Mouse (Mus musculus) CD8-positive naive resting alpha-beta T cell, adult 2 months (primary cell): ENCODE data around the gene Ctnna2.

Experiments
- DNase-seq, 2 experiments: peaks; one replicate each; pipeline ENCODE4 v3.0.0; 2022; ENCODE audit warnings: low read depth in 2 of 2, low spot score in 2 of 2

Ctnna2 gene

DNA sequence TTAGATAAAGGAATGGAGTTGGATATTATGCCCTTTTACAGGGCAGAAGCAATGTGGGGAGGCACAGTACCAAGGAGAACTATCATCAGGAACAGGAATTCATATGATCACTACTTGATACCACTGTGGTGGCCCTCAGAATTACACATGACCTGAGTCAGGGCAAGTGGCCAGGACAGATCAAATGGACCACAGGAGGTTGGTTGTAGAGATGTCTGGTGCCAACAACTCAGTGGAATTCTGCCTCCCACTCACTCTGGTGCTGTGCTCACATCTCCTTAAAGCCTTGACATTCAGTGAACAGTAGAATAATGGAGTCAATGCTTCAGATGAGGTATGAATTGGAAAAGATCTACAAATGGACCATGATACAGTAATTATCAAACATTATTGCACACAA, 691.1 kb downstream of the Ctnna2 start:
- DNase-seq = no peak

DNA sequence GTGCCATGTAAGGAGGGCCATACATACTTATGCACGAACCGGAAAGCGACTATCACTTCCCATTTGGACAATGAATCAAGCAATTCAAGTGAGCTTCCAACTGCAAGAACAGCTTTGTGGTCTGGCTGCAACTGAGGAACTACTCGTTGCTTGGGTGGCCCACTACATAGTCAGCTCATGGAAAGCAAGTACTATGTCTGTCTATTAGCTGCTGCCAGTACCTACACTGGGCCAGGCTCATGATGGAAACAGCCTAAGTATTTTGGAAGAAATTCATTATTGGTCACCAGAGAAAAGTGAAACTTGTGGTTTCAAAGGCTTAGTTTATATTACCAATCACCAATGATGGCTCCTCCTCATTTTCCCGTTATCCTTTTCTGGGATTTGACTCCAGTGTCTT, 693.2 kb downstream of the Ctnna2 start:
- no peak for DNase-seq

DNA sequence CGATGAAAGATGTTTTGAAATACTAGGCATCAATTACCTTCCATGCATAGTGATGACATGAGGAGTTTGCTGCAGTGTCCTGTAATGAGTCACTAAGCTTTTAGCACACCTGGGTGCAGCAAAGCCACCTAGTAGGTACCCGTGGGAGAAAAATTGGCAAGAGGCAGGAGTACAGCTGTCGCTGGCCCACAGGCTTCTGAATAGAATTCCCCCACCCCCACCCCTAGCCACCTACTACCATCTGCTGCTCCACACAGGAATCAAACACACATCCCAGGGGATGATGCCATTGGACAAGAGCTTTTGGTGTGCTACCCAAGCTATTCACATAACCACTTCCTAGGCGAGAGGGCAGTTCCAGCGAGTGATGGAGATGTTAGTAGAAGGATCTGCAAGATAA, 700.7 kb downstream of the Ctnna2 start:
- DNase-seq = no peak

DNA sequence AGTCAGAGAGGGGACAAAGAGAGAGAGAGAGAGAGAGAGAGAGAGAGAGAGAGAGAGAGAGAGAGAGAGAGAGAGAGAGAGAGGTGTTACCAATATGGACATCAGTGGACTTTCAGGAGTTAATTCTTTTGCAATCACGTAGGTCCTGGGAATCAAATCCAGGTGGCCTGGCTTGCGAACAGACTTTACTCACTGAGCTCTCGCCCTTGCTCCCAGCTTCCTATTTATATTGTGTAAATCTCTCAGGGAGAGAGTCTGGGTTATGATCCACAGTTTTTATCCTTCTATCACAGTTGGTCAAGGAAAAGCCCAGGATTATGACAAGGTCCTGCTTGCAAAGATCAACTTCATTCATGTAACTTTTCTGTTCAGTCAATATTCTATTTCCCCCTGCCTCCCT, 714.3 kb downstream of the Ctnna2 start:
- DNase-seq = no peak

DNA sequence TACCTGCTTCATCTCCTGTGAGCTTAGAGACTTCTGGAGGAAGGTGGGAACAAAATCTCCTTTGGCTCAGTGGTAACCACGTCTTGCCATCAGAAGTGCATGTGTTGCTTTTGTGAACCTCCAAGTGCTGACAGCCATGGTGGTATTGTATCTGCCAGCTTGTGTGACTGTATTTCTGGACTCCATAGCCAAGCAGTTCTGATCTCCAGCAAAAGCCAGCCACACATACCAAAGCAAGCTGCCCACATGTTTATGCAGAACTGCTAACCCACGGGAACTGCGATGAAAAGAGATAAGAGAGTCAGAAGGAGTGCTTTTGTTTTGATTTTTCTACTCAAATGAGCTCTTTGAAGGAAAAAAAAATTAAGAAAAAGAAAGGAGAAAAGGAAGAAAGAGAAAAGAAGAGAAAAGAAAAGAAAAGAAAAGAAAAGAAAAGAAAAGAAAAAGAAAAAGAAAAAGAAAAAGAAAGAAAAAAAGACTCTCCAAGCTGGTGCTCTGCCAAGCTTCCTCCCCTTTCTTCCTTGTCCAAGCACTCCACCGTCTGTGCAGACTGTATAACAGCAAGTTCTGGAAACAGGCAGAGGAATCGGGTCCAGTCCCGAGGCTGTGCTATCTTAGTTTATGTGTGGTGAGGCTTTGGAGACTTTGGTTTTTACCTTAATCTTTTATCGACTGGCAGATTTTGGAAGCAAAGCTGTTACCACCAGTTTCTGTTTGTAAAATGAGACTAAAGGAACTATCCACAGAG, 722.0 kb downstream of the Ctnna2 start:
- no peak for DNase-seq

DNA sequence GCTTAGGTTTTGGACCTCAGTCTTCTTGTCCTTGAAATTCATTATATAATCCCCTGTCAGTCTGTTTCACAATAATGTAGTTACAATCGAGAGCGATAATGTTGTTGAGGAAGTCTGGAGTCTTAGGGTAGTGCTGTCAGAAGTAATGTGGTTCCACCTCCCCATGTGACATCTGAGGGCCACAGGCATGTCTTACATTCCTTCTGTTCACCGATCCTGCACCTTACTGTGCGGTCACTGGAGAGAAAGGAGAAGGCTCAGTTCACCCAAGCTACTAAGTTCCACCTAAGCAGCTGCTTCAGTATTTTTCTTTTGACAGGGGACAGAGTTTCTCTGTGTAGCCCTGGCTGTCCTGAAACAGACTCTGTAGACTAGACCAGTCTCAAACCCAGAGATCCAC, 723.2 kb downstream of the Ctnna2 start:
- DNase-seq = no peak

DNA sequence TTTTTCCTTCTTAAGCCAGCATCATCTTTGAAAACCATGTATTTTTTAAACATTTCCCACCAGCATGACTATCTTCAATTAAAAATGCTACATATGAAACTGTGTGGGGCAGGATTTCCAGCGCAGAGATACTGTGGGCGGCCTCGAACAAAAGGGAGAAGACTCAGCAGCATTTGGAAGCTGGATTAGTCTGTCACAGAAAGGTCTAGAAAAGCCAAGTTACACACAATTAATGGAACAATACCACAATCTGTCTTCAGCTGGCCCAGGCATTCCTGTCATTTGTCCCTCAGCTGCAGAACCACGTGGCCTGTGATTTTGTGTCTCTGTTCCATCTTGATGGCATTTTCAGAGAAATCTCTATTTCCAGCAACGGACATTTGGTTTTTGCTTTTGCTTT, 726.0 kb downstream of the Ctnna2 start:
- no peak for DNase-seq

DNA sequence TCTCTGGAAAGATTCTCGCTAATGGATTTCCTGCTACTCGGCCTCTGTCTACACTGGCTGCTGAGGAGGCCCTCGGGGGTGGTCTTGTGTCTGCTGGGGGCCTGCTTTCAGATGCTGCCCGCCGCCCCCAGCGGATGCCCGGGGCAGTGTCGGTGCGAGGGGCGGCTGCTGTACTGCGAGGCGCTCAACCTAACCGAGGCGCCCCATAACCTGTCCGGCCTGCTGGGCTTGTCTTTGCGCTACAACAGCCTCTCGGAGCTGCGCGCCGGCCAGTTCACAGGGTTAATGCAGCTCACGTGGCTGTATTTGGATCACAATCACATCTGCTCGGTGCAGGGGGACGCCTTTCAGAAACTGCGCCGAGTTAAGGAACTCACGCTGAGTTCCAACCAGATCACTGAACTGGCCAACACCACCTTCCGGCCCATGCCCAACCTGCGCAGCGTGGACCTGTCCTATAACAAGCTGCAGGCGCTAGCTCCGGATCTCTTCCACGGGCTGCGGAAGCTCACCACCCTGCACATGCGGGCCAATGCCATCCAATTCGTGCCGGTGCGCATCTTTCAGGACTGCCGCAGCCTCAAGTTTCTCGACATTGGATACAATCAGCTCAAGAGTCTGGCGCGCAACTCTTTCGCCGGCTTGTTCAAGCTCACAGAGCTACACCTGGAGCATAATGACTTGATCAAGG, 735.8 kb downstream of the Ctnna2 start:
- no peak for DNase-seq

DNA sequence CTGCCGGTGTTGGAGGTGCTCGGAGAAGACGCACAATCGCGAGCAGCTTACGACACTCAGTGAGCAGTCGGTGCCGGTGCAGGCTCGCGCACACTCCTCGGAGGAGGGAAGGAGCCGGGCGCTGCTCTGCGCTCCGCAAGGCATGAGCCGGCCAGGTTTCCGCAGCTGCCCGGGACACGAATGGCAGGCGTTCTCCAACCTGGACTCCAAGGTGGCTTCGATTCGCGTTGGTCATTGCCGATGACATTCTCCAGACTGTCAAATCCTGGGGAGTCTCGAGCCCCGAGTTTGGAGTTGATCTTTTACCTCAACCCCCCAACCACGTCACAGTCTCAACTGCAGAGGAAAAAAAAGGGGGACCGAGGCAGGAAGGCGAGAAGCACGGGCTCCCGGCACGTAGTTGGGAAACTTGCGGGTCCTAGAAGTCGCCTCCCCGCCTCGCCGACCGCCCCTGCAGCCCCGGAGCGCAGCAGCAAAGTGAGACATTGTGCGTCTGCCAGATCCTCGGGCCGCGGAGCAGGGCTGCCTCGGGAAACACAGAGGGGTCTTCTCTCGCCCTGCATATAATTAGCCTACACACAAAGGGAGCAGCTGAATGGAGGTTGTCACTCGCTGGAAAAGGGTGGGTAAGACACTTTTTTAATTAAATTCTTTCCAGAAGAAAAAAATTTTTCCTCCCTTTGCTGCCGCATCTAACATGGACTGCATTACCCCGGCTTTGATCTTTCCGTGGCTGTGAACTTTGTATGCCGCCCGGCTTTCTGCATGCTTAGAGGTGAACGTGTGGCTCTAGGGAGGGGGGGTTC, 736.7 kb downstream of the Ctnna2 start, which contains the start of gene Lrrtm1:
TSS of gene Lrrtm1 (plus strand) at position 89 of the 806 bp plus-strand sequence.
- DNase-seq = no peak

DNA sequence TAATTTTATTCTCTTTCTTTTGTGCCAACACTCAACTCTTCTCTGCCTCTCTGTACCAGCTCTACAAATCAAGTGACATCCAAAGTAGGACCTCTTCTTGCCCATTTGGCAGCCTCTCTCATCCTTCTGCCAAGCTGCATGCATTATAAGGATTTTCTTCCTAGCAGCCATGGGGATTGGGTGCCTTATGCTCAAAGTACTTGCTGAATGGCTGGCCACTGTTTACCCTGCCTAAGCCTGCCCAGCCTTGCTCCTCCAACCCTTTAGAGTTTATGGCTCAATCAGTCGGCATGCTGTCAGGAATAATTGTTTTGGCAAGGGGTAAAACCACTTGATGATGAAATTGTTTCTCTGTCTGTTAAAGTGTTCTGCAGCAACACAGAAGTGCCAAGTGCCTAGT, 739.1 kb downstream of the Ctnna2 start:
- no peak for DNase-seq

DNA sequence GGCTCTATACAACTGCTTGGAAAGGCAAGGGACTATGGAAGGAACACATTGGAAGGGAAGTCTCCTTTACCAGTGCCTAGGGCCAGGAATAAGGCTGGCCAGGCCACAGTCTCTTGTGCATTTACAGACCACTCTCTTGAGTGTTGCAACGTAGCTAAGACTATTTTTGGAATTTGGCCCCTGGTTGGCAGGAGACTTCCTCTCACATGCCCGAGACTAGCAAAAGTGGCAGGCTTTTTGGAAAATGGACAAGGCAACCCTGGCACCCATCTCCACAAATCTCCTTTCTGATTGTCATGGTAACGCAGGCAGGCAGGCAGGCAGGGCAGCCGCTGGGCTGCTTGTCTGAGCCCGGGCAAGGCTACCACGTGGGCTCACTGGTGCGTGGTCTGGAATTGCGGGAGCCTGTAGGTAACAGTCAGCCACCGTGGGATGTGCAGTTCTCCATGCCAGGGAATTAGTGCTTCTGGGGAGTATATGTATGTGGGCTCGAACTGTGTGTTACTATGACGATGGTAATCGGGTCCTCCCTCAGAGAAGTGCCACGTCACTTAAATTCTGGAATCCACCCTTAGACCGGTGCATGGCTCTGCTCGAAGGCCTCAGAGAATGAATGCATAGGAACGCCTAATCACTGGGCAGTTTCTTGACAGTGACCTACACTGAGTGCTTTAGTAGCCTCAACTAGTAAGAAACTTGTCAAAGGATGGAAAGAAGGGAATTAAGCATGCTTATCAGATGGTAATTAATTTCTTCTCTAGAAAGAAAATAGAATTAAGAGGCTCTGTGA, 756.5 kb downstream of the Ctnna2 start:
- DNase-seq = no peak

DNA sequence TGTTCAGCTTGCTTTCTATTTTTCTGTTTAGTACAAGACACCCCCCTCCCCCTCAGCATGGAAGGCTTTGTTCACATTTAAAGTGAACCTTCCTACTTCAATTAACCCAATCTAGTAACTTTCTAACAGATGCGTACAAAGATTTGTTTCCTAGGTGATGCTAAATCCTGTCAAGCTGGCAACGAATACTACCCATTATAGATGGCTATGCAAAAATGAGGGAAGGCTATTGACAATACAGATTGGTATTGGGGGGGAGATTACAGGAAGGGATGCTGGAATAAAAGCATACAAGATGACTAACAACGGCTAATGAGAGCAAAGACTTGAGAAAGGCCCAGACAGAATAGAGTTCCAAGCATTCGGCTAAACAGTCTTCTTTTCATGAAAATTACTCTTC, 758.7 kb downstream of the Ctnna2 start:
- DNase-seq = no peak

DNA sequence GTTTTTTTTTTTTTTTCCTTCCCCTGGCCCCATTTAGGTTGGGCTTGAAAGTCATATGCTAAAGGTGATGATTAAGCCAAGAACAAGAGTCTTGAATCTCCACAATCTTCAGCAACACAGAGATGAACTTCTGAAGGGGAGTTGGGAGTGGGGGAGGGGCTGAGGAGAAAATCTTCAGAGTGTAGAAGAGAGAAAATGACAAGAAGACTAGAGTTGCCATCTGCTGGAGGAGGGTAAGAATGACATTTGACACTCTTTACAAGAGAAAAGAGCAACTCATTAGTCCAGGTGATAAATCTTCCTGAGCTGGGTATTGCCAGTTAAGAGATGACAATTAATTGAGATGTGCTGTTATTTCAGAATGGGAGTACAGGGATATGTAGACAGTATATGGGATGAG, 760.6 kb downstream of the Ctnna2 start:
- DNase-seq = no peak

DNA sequence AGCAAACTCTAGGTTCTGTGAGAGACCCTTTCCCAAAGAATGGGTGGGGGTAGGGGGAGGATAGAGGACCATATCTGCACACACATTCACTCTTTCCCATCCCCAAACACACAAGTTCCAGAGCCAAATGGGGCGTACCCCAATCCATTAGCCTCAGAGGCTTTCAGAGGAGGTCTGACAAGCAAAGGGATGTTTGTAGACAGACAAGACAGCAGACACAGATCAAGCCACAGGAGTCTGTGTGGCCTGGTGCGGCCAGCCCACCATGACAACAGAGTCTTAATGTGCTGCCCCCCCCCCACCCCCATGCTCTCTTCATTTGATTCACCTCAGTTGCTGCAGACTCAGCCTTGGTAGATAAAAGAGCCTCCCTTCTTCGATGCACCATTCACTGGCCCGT, 764.2 kb downstream of the Ctnna2 start:
- DNase-seq = no peak

DNA sequence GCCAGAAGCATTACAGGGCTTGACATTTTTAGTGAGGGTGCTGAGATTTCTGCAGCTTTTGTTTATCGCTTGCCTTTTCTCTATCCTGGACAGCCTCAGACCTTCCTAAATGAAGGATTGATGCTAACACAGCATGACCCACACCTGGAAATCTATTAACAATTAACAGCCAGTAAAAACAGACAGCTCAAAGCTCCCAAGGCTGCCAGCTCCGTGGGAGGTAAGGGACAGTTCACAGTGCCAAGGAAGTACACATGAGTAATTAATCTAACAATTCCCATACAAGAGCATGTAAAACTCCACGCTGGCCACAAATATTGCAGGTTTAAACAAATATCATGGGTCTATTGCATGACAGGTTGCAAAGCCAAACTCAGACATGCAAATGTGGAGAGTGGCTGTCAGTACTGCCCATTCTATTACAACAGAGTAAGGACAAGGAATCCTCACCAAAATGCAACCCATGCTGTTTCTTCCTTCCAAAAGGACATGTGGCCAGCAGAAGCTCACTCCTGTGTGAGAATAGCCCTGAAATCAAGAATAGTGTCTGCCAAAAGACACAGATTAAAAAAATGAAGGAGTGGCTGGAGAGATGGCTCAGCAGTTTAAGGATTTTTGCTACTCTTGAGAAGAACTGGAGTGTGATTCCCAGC, 765.6 kb downstream of the Ctnna2 start:
- no peak for DNase-seq

DNA sequence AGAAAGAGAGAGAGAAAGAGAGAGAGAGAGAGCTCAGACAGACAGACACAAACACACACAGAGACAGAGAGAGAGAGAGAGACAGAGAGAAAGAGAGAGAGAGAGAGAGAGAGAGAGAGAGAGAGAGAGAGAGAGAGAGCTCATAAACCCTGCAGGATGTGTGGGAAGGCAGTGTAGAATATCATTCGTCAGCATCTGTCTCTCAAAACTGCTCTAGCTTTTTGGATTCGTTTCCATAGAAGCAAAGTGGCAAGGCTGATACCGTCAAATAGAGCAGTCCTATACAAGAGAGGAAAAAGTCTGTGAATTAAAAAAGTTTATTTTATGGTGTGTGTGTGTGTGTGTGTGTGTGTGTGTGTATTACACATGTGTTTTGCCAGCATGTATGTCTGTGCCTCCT, 769.6 kb downstream of the Ctnna2 start:
- no peak for DNase-seq

DNA sequence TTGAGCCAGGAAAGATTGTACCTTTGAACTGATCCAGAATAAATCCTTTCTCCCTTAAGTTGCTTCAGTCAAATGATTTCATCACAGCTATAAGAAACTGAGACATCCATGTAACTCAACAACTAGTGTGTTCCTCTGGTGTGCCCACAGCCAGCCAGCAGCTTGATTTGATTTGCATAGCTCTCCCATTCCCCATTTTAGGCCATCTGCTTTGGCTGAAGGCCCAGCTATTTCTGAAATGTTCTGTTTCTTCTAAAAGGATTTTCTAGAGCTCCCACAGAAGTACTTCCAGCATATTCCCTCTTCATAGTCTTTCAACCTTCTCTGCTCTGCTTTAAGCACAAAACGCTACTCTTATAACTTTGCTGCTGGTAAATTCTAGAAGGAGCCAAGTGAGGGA, 770.3 kb downstream of the Ctnna2 start:
- DNase-seq = no peak

DNA sequence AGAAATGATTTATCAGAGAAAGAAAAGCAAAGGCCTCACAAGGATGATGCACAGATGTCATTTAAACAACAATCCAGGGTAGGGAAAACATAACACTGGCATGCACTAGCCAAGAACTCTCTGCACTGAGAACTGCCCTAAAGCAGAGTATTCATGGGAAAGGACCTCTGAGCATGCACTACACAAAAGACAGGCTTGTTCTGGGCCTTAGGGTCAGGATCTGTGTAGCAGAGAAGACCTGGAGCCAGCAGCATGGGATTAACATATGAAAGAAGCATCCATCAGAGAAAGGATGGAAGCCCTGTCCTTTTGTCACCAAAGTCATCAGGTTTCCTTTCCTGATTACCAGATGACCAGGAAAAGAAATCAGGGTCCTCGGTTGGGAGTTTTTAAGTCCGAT, 780.1 kb downstream of the Ctnna2 start:
- no peak for DNase-seq

DNA sequence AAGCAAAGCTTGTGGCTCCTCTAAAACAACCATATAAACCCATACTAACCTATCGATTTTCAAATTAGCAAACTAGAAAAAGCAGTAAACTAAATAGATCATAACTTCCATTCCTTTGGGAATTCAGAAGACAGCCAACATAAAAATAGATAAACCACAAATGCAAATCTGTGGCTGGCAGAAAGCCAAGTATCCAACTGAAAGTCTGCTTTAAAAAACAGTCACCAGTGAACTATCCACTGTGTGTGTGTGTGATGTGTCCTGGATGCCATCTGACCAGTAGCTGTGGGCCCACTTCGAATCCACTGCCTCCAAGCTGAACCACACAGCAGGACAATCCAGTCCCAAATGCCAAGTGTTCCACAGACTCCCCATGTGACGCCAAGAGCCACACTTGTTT, 782.8 kb downstream of the Ctnna2 start:
- DNase-seq = no peak

DNA sequence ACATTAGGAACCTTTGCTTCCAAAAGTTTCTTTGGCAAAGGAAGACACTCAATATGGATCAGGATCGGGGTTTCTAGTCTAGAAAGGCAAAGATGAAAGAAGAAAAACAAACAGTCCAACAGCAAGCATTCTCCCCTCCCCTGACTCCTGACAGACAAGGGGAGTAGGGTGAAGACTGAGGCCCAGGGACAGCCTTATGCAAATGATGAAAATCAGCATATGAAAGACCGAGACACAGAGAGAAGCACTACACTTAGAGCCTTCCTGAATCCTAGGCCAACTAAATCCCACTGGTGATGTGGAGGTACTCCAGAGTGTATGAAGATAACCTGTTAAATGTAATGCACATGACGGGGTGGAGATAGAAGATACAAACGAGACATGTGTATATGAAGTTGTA, 787.9 kb downstream of the Ctnna2 start:
- DNase-seq = no peak

DNA sequence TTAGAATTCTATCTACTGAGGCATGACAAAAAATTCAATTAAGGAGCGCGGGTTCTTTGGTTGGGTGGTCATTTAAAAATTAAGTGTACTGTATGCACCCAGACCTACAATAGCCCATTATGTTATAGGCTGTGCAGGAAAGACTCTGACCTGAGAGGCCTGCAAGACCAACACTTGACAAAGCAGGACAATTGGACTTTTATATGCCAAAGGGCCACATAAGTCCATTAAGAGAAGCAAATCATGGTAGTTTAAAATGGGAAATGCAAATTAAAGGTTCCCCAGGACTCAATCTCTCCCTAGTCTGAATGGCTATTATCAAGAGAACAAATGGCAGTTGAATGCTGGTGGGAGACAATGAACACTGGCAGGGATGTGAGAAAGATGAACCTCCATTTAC, 790.9 kb downstream of the Ctnna2 start:
- no peak for DNase-seq
